Mouse (Mus musculus) cerebellum, postnatal 4 days (tissue): ENCODE results near the gene Olfr748.
"Not testable (repeated sequence)": the region's sequence is repeated elsewhere in the genome, so short reads cannot be mapped to it uniquely, and the experiment has no call there.

Source experiments
- DNase-seq, 2 experiments: peaks; one replicate each; pipeline ENCODE4 v3.0.0; 2022; ENCODE audit warnings: low spot score in 2 of 2, mixed read lengths in 1 of 2

Olfr748 gene

DNA sequence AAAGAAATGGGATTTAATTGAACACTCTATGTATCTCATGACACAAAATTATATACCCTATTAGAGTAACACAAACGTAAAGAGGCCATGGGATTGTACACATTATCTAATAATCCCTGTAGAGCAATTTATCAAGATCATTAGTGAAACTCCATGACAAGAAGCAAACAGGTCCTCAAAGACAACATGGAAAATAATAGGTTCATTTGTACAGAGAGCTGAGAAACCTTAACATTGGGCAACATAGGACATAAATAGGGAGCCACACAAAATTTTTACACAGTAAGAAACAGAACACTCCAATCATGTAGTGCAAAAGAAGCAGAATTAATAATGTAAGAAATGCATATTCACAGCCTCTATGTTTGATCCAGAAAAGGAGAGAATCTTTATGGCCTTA lies at the start of gene Olfr748:
Gene Olfr748 (plus strand): TSS at position 301 of the 400 bp plus-strand sequence.
- DNase-seq = no peak

- DNase-seq = no peak
Observed at GRCm38 (mm10) chr14:50693106-50693505, 14.1 kb upstream of the Olfr748 start, which contains the start of gene Olfr747. Olfr747 (minus strand) TSS chr14:50693206.

- not testable (repeated sequence) for DNase-seq
Observed at GRCm38 (mm10) chr14:50719875-50720274, 12.7 kb downstream of the Olfr748 start.

GRCm38 (mm10) chr14:50722371-50722770 lies 15.2 kb downstream of the Olfr748 start:
- not testable (repeated sequence) for DNase-seq

DNA sequence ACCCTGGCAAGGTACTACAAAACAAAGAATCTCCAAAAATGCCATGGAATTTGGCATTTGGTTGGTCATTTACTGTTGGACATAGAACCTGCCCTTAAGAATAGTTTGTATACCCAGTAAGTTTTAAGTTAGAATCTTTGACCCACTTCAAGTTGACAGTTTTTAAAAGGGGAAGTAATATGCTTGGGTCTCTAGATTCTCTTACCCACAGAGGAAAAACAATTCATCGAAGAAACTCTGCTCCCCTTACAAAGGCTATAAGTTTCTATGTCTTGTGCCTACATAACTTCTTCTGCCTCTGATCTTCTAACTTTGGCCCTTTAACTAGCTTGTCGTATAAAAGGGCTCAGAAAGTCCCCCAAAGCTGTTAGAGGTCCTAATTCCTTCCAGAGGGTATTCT lies 33.2 kb downstream of the Olfr748 start:
- DNase-seq = no peak

DNA sequence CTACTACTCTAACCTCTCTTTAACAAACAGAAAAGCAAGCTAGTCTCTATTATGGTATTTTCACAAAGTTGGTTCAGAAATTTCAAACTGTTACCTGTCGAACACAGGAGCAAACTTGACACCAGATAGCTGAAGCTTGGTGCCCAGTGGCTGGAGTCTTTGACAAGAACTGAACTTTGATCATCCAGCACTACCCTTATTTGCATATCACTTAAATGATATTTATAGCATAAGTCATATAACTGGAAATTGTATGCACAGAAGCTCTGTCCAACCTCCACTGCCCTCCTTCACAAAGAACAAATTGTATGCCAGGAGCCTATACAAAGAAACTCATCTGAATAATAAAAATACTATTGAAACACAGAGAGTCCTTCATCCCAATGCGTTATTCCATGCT lies 34.4 kb downstream of the Olfr748 start:
- DNase-seq = no peak

DNA sequence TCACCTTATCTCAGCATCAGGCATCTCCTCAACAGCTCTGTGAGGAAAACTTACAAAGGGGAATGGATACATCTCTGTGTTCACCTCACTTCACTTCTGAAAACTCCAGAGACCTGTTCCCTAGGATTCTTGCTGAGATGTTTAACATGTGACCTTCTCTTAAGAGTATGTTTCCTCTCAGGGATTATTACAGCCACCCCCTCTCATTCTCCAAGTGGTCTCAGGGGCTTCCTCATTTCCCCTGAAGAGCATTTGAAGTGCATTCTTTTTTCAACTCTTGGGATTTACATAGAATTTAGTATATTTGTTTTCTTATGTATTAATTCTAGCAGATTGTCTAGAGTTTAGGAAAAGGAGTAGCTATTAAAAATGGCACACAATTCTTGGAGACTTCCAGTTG lies 37.8 kb downstream of the Olfr748 start, which contains the start of gene Olfr749:
Gene Olfr749 (minus strand): TSS at position 101 of the 400 bp plus-strand sequence.
- DNase-seq = no peak

- no peak for DNase-seq
Observed at GRCm38 (mm10) chr14:50758416-50759085, 51.4 kb downstream of the Olfr748 start.
